Mouse (Mus musculus): Measurements from ENCODE around the gene Prnp.

- TF ChIP-seq CTCF (IDR thresholded peaks at IDR 0.05; ENCODE audit: borderline replicate concordance, control insufficient read depth, extremely low read depth, insufficient read depth, low read length, poor library complexity), result no peak
- TF ChIP-seq POLR2A (IDR thresholded peaks at IDR 0.05; ENCODE audit: control insufficient read depth, extremely low read depth, insufficient read depth, low read length, poor library complexity), result no peak
Observed at GRCm38 (mm10) chr2:131936410-131936809, 26.7 kb downstream of the Prnp start.
